Mouse (Mus musculus) cerebellum, adult 2 months (tissue): Measurements from ENCODE around the gene Hs3st3b1. TPM values are rescaled to one million over a fixed set of nuclear protein-coding genes. Genes with fewer than 3 reads are reported as not detected.
A peak's percentile ranks its signal among the peaks of the same experiment; 100 is the strongest.

Experiments used
- DNase-seq, 2 experiments: peaks; one replicate each; pipeline ENCODE4 v3.0.0; 2021
- H3K27ac ChIP-seq: fragments of 200-500 bp; 2 replicates; pipeline ENCODE4 v1.5.1; 2012; ENCODE audit warnings: low read length, control low read depth, inconsistent platforms; ENCODE audit not compliant: insufficient read depth
- H3K27me3 ChIP-seq: fragments of 200-500 bp; 2 replicates; pipeline ENCODE4 v1.6.1; 2012; ENCODE audit warnings: inconsistent platforms, mild to moderate bottlenecking, low read length, moderate library complexity; ENCODE audit not compliant: control insufficient read depth, insufficient read depth
- H3K4me1 ChIP-seq: fragments of 200-500 bp; 2 replicates; pipeline ENCODE4 v1.6.1; 2011; ENCODE audit warnings: low read length; ENCODE audit not compliant: control insufficient read depth, insufficient read depth
- H3K4me3 ChIP-seq: fragments of 200-500 bp; replicated peaks from 2 replicates; pipeline ENCODE3; 2011; ENCODE audit warnings: mild to moderate bottlenecking, low read depth, low read length, control low read depth; ENCODE audit not compliant: insufficient read depth
- CTCF ChIP-seq: fragments of 200-500 bp; IDR thresholded peaks from 2 replicates; pipeline ENCODE4 v1.5.1; 2011; ENCODE audit warnings: low read depth, mild to moderate bottlenecking, control low read depth, low read length, moderate library complexity, borderline replicate concordance; ENCODE audit not compliant: insufficient read depth
- POLR2A ChIP-seq: fragments of 200-500 bp; IDR thresholded peaks from 2 replicates; pipeline ENCODE4 v1.6.1; 2011; ENCODE audit warnings: low read length, control low read depth, borderline replicate concordance; ENCODE audit not compliant: insufficient read depth
- WGBS: fragments of 180-500 bp; shearing (Covaris S2); methylation state at CpG from one replicate; pipeline ENCODE4 v1.1.7; 2018; 5-methylcytosine and 5-hydroxymethylcytosine counted together
- polyA plus RNA-seq: library from polyadenylated mRNA; depleted of rRNA; stranded (reverse); fragments of >200 nt; gene quantifications from 2 replicates; pipeline ENCODE4 v1.2.3, GENCODE M21; 2012

Hs3st3b1 gene
- polyA plus RNA-seq, 1 experiment = 1.2 TPM

DNA sequence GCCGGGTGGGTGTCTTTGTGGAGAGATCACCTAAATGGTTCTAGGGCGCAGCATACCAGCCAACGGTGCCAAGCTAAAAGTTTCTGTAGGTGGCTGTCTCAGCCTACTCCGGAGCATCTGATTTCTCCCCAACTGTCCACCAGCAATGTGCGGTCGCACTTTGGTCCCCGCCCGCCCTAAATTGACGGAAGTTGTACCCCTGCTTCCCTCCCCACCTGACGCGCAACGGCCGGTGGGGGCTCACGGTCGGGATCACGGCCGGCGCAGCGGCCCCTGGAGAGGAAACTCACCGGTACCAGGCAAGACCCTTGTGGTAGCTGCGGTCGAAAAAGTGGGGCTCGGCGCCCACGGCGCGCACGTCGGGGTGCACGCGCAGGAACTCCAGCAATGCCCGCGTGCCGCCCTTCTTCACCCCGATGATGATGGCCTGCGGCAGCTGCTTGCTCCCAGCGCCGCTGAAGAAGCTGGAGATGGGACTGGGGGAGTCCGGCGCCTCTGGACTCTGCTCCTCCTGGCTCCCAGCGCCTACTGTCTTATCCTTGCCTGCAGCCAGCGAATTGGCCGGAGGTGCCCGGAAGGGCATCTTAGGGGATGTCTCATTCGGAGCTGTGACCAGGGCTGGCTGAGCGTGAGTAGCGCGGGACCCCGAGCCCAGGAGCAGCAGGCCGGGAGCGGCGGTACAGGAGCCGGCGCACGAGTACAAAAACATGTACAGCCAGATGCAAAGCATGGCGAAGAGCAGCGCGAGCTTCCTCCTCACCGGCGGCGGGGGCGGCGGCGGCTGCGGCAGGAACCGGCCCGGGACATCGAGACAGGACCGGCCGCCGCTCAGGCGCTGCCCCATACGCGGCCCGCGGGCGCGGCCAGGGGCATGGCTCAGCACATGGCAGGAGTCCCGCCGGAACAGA, 792 bp downstream of the Hs3st3b1 start:
- TF ChIP-seq POLR2A (no peak), CTCF (no peak)
- Histone ChIP-seq H3K4me3 (no peak overlapping the region), H3K4me1 (peaks cover 3% of the 10 kb centered on the region; the same call in 1 of the 2 replicates), H3K27ac (no peak overlapping the region), H3K27me3 (peaks cover 20% of the 10 kb centered on the region)
- DNase-seq = no peak
- WGBS = under 1% methylated on average over 78 of the region's 80 CpGs

DNA sequence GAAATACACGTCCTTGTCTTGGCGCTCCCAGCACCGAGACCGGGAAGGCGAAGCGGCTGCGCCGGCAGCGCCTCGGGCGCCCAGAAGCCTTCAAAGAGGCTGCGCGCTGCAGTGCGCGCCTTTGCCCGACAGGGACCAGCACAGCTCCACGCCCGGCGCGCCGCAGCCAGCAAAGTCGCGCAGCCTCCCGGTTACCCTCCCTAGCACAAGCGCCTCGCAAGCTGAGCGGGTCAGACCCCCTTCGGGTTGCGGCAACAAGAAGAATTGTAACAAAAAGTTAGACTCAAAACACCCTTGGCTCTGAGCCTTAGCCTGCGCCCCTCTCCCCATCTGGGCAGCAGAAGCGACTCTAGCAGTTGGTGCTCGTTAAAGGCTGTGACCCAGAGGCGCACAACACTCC, 1.6 kb downstream of the Hs3st3b1 start:
- H3K27me3 ChIP-seq = peaks cover 18% of the 10 kb centered on the region
- H3K4me1 ChIP-seq = peaks cover 3% of the 10 kb centered on the region; the same call in 1 of the 2 replicates
- no peak for TF ChIP-seq POLR2A
- peak; percentile 33; the same call in 1 of the 2 replicates for TF ChIP-seq CTCF
- WGBS = under 1% methylated on average over 33 of the region's 33 CpGs
- no peak overlapping the region for H3K4me3 ChIP-seq
- no peak overlapping the region for H3K27ac ChIP-seq
- DNase-seq = peak; percentile 34 to 44

DNA sequence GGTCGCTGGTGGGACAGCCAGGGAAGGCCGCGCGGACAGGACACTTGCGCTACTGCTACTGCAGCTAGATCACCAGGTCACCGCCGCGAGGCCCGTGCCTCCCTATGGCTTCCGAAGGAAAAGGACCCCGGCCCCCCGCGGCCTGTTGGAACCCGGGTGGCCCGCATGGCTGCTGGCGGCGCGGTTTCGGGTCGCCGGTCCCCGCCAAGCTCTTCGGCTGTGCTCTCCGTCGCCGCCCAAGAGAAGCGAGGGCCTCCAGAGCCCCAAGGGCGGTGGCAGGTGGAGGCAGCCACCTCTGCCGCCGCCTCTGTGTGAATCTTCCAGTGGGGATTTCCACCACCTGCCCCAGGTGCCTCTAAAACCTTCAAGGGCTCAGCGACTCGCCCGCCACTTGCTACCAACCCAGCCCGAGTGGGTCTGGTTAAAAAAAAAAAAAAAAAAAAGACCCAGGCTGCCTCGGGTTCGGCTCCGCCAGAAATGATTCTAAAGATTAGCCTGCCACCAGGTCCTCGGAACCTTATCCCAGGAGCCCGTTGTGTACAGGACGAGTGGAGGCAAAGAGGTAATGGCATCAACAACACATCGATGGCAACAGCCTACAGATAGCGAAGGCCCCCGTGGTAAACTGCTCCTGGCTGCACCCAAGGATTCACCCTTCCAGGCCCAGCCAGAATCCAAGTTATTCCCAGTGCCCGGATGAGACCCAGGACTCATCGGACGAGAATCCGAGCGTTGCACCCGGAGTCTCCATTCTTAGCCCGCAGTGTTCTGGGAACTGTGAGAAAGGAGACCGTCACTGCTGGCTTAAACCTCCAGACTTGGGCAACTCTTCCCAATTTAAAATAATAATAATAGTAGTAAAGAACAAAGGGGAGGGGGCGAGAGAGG, 2.6 kb downstream of the Hs3st3b1 start:
- WGBS = 9% methylated on average over 52 of the region's 52 CpGs
- no peak for TF ChIP-seq POLR2A
- Histone ChIP-seq H3K27me3 (peaks cover 15% of the 10 kb centered on the region), H3K27ac (no peak overlapping the region), H3K4me3 (no peak overlapping the region), H3K4me1 (peaks cover 3% of the 10 kb centered on the region; the same call in 1 of the 2 replicates)
- no peak for DNase-seq

GRCm38 (mm10) chr11:63918321-63919105, 3.6 kb downstream of the Hs3st3b1 start:
- peaks cover 15% of the 10 kb centered on the region for H3K27me3 ChIP-seq

GRCm38 (mm10) chr11:63917561-63917960, 4.5 kb downstream of the Hs3st3b1 start:
- 56% methylated on average over 6 of the region's 6 CpGs for WGBS
- no peak for DNase-seq
- Histone ChIP-seq H3K27ac (no peak overlapping the region), H3K4me3 (no peak overlapping the region), H3K4me1 (no peaks in the 10 kb centered on the region), H3K27me3 (peaks cover 12% of the 10 kb centered on the region)
- no peak for TF ChIP-seq CTCF
- no peak for TF ChIP-seq POLR2A

More at GRCm38 (mm10) chr11:63918321-63919105, 3.6 kb downstream of the Hs3st3b1 start:
- H3K27ac ChIP-seq = no peak overlapping the region
- no peak overlapping the region for H3K4me3 ChIP-seq
- 51% methylated on average over 17 of the region's 17 CpGs for WGBS
- peaks cover 2% of the 10 kb centered on the region; the same call in 1 of the 2 replicates for H3K4me1 ChIP-seq
- no peak for DNase-seq
- TF ChIP-seq POLR2A = no peak
- no peak for TF ChIP-seq CTCF

GRCm38 (mm10) chr11:63914388-63914787, 7.7 kb downstream of the Hs3st3b1 start:
- Histone ChIP-seq H3K4me1 (no peaks in the 10 kb centered on the region), H3K27ac (no peak overlapping the region), H3K27me3 (peaks cover 6% of the 10 kb centered on the region; the same call in 1 of the 2 replicates), H3K4me3 (peak overlapping the region; percentile 25)
- DNase-seq = peak; percentile 52 to 61
- WGBS = 1% methylated on average over 20 of the region's 20 CpGs
- TF ChIP-seq CTCF (no peak), POLR2A (no peak)

DNA sequence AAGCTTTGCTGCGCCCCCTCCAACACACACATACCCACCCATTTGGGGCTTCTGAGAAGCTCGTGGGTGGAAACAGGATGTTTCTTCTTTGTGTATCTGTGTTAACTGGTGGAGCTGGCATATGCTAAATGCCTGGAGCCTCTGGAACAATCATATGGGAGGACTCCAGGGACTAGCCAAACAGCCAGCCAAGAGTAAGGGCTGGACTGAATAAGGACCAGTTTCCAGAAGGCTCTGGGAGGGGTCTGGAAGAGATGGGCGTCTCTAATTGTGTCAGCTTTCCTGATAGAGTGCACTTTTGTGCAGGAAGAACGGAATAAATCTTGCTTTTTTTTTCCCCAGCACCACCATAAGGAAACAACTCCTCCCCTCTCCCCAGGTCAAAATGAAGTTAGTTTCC, 8.2 kb downstream of the Hs3st3b1 start:
- H3K4me3 ChIP-seq = no peak overlapping the region
- DNase-seq = no peak
- no peaks in the 10 kb centered on the region for H3K4me1 ChIP-seq
- H3K27ac ChIP-seq = no peak overlapping the region
- no peak for TF ChIP-seq CTCF
- TF ChIP-seq POLR2A = no peak
- 8% methylated on average over 4 of the region's 4 CpGs for WGBS
- H3K27me3 ChIP-seq = peaks cover 2% of the 10 kb centered on the region; the same call in 1 of the 2 replicates
